Mouse (Mus musculus): ENCODE results near the gene Bcl9. TPM values are rescaled to one million over a fixed set of nuclear protein-coding genes. Genes with fewer than 3 reads are reported as not detected.

Bcl9 gene
- polyA plus RNA-seq, 1 experiment, result 9.1 TPM

DNA sequence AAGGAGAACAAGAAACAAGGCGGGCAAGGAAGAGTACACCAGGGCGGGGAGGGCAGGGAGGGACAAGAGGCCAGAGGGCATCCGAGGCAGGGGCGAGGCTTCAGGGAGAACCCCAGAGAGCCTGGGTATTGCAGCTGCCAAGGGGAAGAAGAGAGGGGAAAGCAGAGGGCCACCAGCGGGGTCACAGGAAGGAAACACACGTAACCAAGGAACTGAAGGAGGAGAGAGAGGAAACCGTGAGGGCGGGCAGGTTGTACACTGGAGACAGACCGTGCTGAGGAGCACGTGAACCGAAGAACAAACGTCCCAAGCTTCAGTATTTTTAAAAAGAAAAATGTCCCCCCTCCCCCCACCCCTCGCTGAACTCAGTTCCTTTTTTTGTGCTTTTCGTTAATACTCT lies 93.8 kb downstream of the Bcl9 start:
- TF ChIP-seq CTCF (IDR thresholded peaks at IDR 0.05; ENCODE audit: control insufficient read depth, insufficient read depth, insufficient replicate concordance, low read depth, low read length) (no peak), POLR2A (IDR thresholded peaks at IDR 0.05; ENCODE audit: control insufficient read depth, low read depth, low read length) (no peak)
- H3K27ac ChIP-seq (ENCODE audit: control insufficient read depth, insufficient read depth, low read depth, low read length), result no peak overlapping the region
- no peaks in the 10 kb centered on the region for H3K4me1 ChIP-seq (ENCODE audit: control insufficient read depth, insufficient read depth, low read length)
- H3K27me3 ChIP-seq (ENCODE audit: control insufficient read depth, insufficient read depth, low read length), result no peaks in the 10 kb centered on the region
- H3K4me3 ChIP-seq (ENCODE audit: control insufficient read depth, low read depth, low read length), result no peak overlapping the region
- H3K36me3 ChIP-seq (ENCODE audit: control insufficient read depth, insufficient read depth, low read length), result no peaks in the 10 kb centered on the region

DNA sequence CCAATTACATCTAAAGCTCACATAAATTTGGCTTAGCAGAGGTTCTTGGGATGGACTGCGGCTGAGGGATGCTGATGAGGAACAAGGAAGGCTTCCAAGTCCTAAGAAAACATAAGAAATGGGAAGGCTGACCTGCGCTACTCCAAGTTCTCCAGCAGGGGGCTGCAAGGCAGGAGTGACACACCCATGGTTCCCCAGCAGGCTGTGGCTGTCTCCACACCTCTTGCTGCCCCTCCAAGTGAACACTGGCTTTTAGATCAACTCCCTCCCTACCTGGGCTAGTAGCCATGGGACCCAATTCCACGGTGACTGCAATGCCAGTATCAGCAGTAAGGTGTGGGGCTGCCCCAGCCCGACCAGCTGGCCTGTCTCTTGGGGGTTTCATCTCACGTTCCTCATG lies 95.8 kb downstream of the Bcl9 start:
- no peak overlapping the region for H3K27ac ChIP-seq (ENCODE audit: control insufficient read depth, insufficient read depth, low read depth, low read length)
- no peaks in the 10 kb centered on the region for H3K36me3 ChIP-seq (ENCODE audit: control insufficient read depth, insufficient read depth, low read length)
- no peaks in the 10 kb centered on the region for H3K4me1 ChIP-seq (ENCODE audit: control insufficient read depth, insufficient read depth, low read length)
- peak; percentile 80 for TF ChIP-seq CTCF (IDR thresholded peaks at IDR 0.05; ENCODE audit: control insufficient read depth, insufficient read depth, insufficient replicate concordance, low read depth, low read length)
- no peak for TF ChIP-seq POLR2A (IDR thresholded peaks at IDR 0.05; ENCODE audit: control insufficient read depth, low read depth, low read length)
- H3K27me3 ChIP-seq (ENCODE audit: control insufficient read depth, insufficient read depth, low read length), result no peaks in the 10 kb centered on the region
- no peak overlapping the region for H3K4me3 ChIP-seq (ENCODE audit: control insufficient read depth, low read depth, low read length)

DNA sequence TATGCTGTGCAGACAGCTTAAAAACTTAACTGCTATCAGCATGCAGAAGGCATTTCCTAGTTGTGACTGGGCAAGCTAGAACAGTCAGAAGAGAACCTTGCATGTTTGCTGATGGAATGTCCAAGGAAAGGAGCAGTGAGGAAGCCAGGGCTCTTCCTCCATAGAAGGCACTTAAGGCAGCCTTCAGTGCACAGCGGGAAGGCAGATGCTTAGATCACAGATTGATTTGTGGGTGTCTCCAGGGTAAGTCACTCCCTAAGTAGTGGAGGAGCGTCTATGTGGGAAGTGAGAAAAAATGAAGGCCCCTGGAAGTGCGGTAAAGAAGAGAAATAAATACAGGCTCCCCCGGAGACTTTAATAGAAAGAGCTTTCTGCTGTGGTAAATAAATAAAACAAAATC lies 98.5 kb downstream of the Bcl9 start:
- TF ChIP-seq POLR2A (IDR thresholded peaks at IDR 0.05; ENCODE audit: control insufficient read depth, low read depth, low read length), result no peak
- TF ChIP-seq CTCF (IDR thresholded peaks at IDR 0.05; ENCODE audit: control insufficient read depth, insufficient read depth, insufficient replicate concordance, low read depth, low read length), result no peak
- Histone ChIP-seq H3K27me3 (ENCODE audit: control insufficient read depth, insufficient read depth, low read length) (no peaks in the 10 kb centered on the region), H3K4me1 (ENCODE audit: control insufficient read depth, insufficient read depth, low read length) (no peaks in the 10 kb centered on the region), H3K36me3 (ENCODE audit: control insufficient read depth, insufficient read depth, low read length) (no peaks in the 10 kb centered on the region), H3K27ac (ENCODE audit: control insufficient read depth, insufficient read depth, low read depth, low read length) (no peak overlapping the region), H3K4me3 (ENCODE audit: control insufficient read depth, low read depth, low read length) (no peak overlapping the region)

DNA sequence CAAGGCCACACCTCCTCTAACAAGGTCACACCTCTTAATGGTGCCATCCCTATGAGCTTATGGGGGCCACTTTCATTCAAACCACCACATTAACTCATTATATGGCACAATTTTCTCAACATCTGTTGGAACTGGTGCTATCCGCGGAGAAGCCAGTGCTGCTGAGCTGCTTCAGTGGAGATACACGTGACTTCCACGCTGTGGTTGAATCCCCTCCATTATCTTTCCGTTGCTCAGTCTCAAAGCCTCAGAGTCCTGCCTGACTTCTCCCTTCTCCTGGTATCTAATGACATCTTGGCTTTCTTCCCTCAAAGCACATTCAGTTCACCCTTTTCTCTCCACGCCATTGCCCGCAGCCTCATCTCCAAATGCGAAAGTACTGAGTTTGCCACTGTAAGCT lies 101.1 kb downstream of the Bcl9 start:
- TF ChIP-seq POLR2A (IDR thresholded peaks at IDR 0.05; ENCODE audit: control insufficient read depth, low read depth, low read length) (no peak), CTCF (IDR thresholded peaks at IDR 0.05; ENCODE audit: control insufficient read depth, insufficient read depth, insufficient replicate concordance, low read depth, low read length) (no peak)
- H3K27me3 ChIP-seq (ENCODE audit: control insufficient read depth, insufficient read depth, low read length), result no peaks in the 10 kb centered on the region

DNA sequence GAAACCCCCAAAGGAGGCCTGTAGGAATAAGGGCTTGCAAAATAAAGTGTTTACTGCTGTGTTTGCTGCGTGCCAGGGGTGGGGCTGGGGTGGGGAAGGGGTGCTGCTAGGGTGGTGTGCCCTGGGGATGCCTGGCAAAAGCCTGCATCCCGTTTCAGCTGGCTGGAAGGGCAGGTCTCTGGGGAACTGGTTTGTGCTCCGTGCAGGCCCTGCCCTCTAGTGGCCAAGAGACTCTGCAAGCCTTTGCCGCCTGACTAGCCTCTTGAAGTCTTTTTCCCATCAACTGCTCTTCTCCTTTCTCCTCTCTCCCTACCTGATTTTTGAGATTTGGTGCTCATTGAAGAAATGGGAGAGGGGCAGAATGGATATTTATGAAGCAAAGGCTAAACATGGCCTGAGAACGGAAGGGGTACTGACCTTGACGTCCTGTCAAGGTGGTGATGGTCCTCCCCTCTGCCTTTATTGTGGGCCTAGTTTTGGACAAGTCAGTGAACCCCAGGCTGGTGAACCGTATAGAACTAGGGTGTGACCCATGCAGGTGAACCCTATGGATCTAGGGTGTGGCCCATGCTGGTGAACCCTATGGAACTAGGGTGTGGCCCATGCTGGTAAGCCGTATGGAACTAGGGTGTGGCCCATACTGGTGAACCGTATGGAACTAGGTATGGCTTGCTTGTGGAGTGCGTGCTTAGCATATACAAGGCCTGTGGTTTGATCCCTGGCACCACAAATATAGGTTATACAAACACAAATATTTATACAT lies 112.4 kb downstream of the Bcl9 start:
- no peaks in the 10 kb centered on the region for H3K4me1 ChIP-seq (ENCODE audit: control insufficient read depth, insufficient read depth, low read length)
- H3K4me3 ChIP-seq (ENCODE audit: control insufficient read depth, low read depth, low read length), result no peak overlapping the region
- no peak overlapping the region for H3K27ac ChIP-seq (ENCODE audit: control insufficient read depth, insufficient read depth, low read depth, low read length)
- H3K27me3 ChIP-seq (ENCODE audit: control insufficient read depth, insufficient read depth, low read length), result no peaks in the 10 kb centered on the region
- TF ChIP-seq POLR2A (IDR thresholded peaks at IDR 0.05; ENCODE audit: control insufficient read depth, low read depth, low read length) (no peak), CTCF (IDR thresholded peaks at IDR 0.05; ENCODE audit: control insufficient read depth, insufficient read depth, insufficient replicate concordance, low read depth, low read length) (peak; percentile 67; the same call in 1 of the 2 replicates)
- no peaks in the 10 kb centered on the region for H3K36me3 ChIP-seq (ENCODE audit: control insufficient read depth, insufficient read depth, low read length)

More for the DNA sequence above, 101.1 kb downstream of the Bcl9 start:
- no peaks in the 10 kb centered on the region for H3K36me3 ChIP-seq (ENCODE audit: control insufficient read depth, insufficient read depth, low read length)
- H3K4me3 ChIP-seq (ENCODE audit: control insufficient read depth, low read depth, low read length), result no peak overlapping the region
- no peaks in the 10 kb centered on the region for H3K4me1 ChIP-seq (ENCODE audit: control insufficient read depth, insufficient read depth, low read length)
- H3K27ac ChIP-seq (ENCODE audit: control insufficient read depth, insufficient read depth, low read depth, low read length), result no peak overlapping the region

DNA sequence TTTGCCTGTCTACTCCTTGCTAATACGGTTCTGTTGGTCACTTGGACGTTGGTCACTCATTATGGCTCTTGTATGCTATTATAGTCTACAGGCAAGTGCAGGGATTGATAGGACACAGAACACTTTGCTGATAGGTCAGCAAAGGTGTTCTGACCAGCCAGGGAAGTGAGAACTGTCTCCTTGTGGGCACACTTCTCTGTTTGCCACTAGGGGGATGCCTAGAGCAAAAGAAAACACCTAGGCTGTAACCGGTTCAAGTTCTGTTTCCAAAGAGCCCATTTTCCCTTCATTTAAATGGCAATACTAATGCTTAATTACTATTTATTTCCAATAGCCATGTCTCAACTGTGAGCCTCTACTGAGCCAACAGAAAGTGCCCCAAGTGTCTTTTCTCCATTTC lies 113.9 kb downstream of the Bcl9 start:
- Histone ChIP-seq H3K4me3 (ENCODE audit: control insufficient read depth, low read depth, low read length) (no peak overlapping the region), H3K4me1 (ENCODE audit: control insufficient read depth, insufficient read depth, low read length) (no peaks in the 10 kb centered on the region)

DNA sequence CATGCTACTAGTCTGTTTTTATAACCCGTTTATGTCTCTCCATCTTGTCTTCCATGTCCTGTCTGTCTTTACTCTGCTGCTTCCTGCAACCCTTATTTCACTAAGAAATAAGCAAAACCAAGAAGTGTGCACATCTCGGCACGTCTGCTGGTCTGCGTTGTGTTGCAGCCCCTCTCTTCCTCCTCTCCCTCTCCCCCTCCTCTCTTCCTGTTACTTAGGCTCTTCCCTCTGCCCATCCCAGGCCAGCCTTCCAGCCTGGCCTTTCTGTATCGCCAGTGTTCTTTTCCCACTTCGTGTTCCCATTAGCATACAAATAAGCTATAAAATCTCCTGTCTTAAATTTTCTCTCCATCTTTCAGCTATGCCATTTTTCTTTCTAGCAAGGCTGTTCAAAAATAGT lies 117.2 kb downstream of the Bcl9 start:
- TF ChIP-seq CTCF (IDR thresholded peaks at IDR 0.05; ENCODE audit: control insufficient read depth, insufficient read depth, insufficient replicate concordance, low read depth, low read length) (no peak), POLR2A (IDR thresholded peaks at IDR 0.05; ENCODE audit: control insufficient read depth, low read depth, low read length) (no peak)
- Histone ChIP-seq H3K36me3 (ENCODE audit: control insufficient read depth, insufficient read depth, low read length) (no peaks in the 10 kb centered on the region), H3K27me3 (ENCODE audit: control insufficient read depth, insufficient read depth, low read length) (no peaks in the 10 kb centered on the region), H3K4me3 (ENCODE audit: control insufficient read depth, low read depth, low read length) (no peak overlapping the region), H3K27ac (ENCODE audit: control insufficient read depth, insufficient read depth, low read depth, low read length) (no peak overlapping the region), H3K4me1 (ENCODE audit: control insufficient read depth, insufficient read depth, low read length) (no peaks in the 10 kb centered on the region)

More for the DNA sequence above, 113.9 kb downstream of the Bcl9 start:
- no peak overlapping the region for H3K27ac ChIP-seq (ENCODE audit: control insufficient read depth, insufficient read depth, low read depth, low read length)
- no peaks in the 10 kb centered on the region for H3K36me3 ChIP-seq (ENCODE audit: control insufficient read depth, insufficient read depth, low read length)
- H3K27me3 ChIP-seq (ENCODE audit: control insufficient read depth, insufficient read depth, low read length), result no peaks in the 10 kb centered on the region
- no peak for TF ChIP-seq CTCF (IDR thresholded peaks at IDR 0.05; ENCODE audit: control insufficient read depth, insufficient read depth, insufficient replicate concordance, low read depth, low read length)
- no peak for TF ChIP-seq POLR2A (IDR thresholded peaks at IDR 0.05; ENCODE audit: control insufficient read depth, low read depth, low read length)
